Mouse (Mus musculus): Measurements from ENCODE around the gene Pheta2. TPM values are rescaled to one million over a fixed set of nuclear protein-coding genes. Genes with fewer than 3 reads are reported as not detected.
A peak's percentile ranks its signal among the peaks of the same experiment; 100 is the strongest.

Pheta2 gene
- polyA plus RNA-seq, 1 experiment from 2014 or later = 1.8 TPM

DNA sequence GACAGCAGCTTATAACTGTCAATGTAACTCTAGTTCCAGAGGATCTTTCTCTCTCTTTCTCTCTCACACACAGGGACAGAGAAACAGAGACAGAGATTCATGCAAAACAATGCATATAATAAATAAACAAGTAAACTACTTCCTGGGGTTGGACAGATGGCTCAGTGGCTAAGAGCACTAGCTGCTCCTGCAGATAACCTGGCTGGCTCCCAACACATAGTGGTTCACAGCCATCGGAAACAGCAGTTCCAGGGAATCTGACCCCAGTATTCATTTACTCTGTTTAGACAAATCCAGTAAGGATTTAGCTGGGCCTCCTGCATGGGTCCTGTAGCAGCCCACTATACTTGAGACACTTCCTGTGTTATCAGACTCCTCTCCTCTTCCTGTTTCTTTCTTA, 19.1 kb upstream of the Pheta2 start:
- DNase-seq (ENCODE audit: low spot score) = no peak
- ATAC-seq (ENCODE audit: low FRiP score) = no peak
- H3K27me3 ChIP-seq (ENCODE audit: control insufficient read depth, insufficient read depth, low read length) = no peaks in the 10 kb centered on the region
- H3K4me2 ChIP-seq (replicated peaks) = no peak overlapping the region
- H3K4me1 ChIP-seq (replicated peaks; ENCODE audit: control insufficient read depth, insufficient read depth, low read length) = no peaks in the 10 kb centered on the region
- no peaks in the 10 kb centered on the region for H3K9me3 ChIP-seq (ENCODE audit: control insufficient read depth, low read length)
- no peak overlapping the region for H3K27ac ChIP-seq
- H3K36me3 ChIP-seq (replicated peaks; ENCODE audit: control insufficient read depth, insufficient read depth) = no peaks in the 10 kb centered on the region
- 80% methylated on average over 1 of the region's 1 CpGs for WGBS
- H3K9ac ChIP-seq = no peak overlapping the region
- H3K4me3 ChIP-seq (replicated peaks; ENCODE audit: low read length) = no peak overlapping the region

DNA sequence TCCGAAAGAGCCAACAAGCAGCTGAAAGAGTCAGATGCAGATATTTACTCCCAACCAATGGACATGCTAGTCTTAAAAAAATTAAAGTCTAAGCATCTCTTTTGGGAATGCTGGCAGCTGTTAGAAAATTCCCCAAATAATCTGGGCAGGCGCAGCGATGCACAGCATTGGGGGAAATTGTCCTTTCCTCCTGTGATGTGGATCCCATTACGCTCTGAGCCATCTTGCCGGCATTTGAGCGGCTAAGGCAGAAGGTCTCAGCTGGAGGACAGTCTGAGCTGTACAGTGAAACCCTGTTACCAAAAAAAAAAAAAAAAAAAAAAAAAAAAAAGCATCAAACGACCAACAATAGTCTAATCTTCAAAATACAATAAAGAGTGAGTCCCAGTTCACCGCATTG, 16.5 kb upstream of the Pheta2 start:
- H3K4me2 ChIP-seq (replicated peaks) = no peak overlapping the region
- no peaks in the 10 kb centered on the region for H3K4me1 ChIP-seq (replicated peaks; ENCODE audit: control insufficient read depth, insufficient read depth, low read length)
- H3K27me3 ChIP-seq (ENCODE audit: control insufficient read depth, insufficient read depth, low read length) = no peaks in the 10 kb centered on the region
- H3K9me3 ChIP-seq (ENCODE audit: control insufficient read depth, low read length) = no peaks in the 10 kb centered on the region
- H3K36me3 ChIP-seq (replicated peaks; ENCODE audit: control insufficient read depth, insufficient read depth) = no peaks in the 10 kb centered on the region
- no peak overlapping the region for H3K9ac ChIP-seq
- H3K27ac ChIP-seq = no peak overlapping the region
- WGBS = 74% methylated on average over 8 of the region's 8 CpGs
- DNase-seq (ENCODE audit: low spot score) (no peak), ATAC-seq (ENCODE audit: low FRiP score) (no peak)
- H3K4me3 ChIP-seq (replicated peaks; ENCODE audit: low read length) = no peak overlapping the region

DNA sequence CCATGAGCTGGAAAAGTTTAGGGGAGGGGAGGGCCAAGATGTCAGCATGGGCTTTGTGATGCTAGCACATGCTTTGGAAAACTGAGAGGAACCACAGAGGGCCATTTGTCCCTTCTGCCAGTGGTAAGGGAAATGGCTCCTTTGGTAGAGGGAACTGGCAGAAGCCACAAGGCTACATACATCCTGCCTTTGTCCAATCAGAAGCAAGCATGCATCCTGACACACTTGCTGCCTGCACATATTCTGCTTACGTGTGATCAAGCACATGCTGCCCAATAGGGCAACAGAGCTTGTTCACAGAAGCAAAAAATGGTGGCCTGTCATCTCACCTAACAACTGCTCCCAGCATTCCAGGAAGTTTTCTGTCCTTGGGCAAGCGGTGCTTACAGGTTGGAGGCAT, 13.4 kb upstream of the Pheta2 start:
- Histone ChIP-seq H3K9ac (no peak overlapping the region), H3K4me1 (replicated peaks; ENCODE audit: control insufficient read depth, insufficient read depth, low read length) (no peaks in the 10 kb centered on the region), H3K4me2 (replicated peaks) (no peak overlapping the region), H3K27ac (no peak overlapping the region), H3K36me3 (replicated peaks; ENCODE audit: control insufficient read depth, insufficient read depth) (peaks cover 5% of the 10 kb centered on the region), H3K27me3 (ENCODE audit: control insufficient read depth, insufficient read depth, low read length) (no peaks in the 10 kb centered on the region), H3K4me3 (replicated peaks; ENCODE audit: low read length) (no peak overlapping the region), H3K9me3 (ENCODE audit: control insufficient read depth, low read length) (no peaks in the 10 kb centered on the region)
- ATAC-seq (ENCODE audit: low FRiP score) (no peak), DNase-seq (ENCODE audit: low spot score) (no peak)
- whole genome bisulfite sequencing = 71% methylated on average over 2 of the region's 2 CpGs

DNA sequence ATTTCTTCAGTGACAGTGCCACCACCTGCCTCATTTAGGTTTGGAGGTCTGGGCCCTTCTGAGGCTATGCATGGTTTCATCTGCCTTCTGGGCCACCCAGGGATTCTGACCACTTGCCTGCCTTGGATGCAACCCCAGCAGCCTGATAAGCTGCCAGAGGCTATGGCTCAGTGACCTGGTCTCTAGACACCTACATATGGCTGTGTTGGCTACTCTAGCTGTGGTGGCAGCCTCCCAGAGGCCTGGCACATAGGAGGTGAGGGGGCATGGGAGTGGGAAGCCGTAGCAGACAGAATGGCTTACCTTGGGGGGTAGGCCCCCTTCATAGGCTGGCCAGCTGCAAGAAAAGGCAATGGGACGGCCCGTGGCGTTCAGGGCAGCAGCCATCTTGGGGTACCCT, 3.5 kb upstream of the Pheta2 start:
- ATAC-seq (ENCODE audit: low FRiP score) (no peak), DNase-seq (ENCODE audit: low spot score) (no peak)
- no peak overlapping the region for H3K9ac ChIP-seq
- no peak overlapping the region for H3K27ac ChIP-seq
- H3K4me2 ChIP-seq (replicated peaks) = no peak overlapping the region
- H3K4me1 ChIP-seq (replicated peaks; ENCODE audit: control insufficient read depth, insufficient read depth, low read length) = peaks cover 11% of the 10 kb centered on the region
- 96% methylated on average over 4 of the region's 4 CpGs for WGBS
- H3K9me3 ChIP-seq (ENCODE audit: control insufficient read depth, low read length) = no peaks in the 10 kb centered on the region
- peaks cover 7% of the 10 kb centered on the region for H3K27me3 ChIP-seq (ENCODE audit: control insufficient read depth, insufficient read depth, low read length)
- no peak overlapping the region for H3K4me3 ChIP-seq (replicated peaks; ENCODE audit: low read length)
- H3K36me3 ChIP-seq (replicated peaks; ENCODE audit: control insufficient read depth, insufficient read depth) = peaks cover 16% of the 10 kb centered on the region

DNA sequence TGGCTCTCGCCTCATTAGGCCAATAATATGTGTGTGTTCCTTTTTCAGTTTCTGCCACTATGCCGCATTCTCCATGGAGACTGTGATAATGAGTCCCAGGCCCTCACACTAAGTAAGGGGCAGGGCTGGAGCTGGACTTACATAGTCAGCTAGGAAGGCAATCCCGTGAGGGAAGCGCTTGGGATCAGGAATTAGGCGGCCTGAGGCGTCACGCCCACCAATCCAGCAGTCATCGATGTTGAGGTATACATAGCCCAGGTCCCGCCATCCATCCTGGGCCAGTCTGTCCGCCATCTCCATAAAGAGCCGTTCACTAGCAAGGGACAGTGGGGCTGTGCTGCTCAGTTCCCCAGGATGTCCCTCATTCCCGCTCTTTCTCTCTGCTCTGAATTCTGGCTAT, 2.1 kb upstream of the Pheta2 start:
- no peak for ATAC-seq (ENCODE audit: low FRiP score)
- Histone ChIP-seq H3K36me3 (replicated peaks; ENCODE audit: control insufficient read depth, insufficient read depth) (peaks cover 16% of the 10 kb centered on the region), H3K27me3 (ENCODE audit: control insufficient read depth, insufficient read depth, low read length) (peaks cover 18% of the 10 kb centered on the region), H3K27ac (no peak overlapping the region), H3K9me3 (ENCODE audit: control insufficient read depth, low read length) (no peaks in the 10 kb centered on the region), H3K4me3 (replicated peaks; ENCODE audit: low read length) (no peak overlapping the region), H3K4me2 (replicated peaks) (no peak overlapping the region), H3K4me1 (replicated peaks; ENCODE audit: control insufficient read depth, insufficient read depth, low read length) (peaks cover 14% of the 10 kb centered on the region), H3K9ac (no peak overlapping the region)
- WGBS = 60% methylated on average over 12 of the region's 12 CpGs
- DNase-seq (ENCODE audit: low spot score) = no peak

DNA sequence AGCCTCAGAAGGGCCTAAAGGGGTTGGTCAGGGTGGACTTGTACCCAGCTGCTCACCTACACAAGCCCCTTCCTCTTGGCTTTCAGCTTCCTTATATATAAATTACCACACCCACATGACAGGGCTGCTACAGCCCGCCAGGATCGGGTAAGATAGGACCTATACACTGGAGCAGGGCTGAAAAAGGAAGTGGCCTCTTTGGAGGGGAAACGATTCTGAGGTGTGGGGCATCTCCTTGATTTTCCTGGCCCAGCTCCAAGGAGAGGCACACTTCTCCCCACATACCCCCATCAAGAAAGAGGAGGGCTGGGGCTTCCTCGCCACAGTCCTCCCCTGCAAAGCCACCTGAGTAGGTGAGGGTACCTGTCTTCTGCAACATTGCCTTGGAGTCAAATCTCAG, 867 bp upstream of the Pheta2 start:
- no peaks in the 10 kb centered on the region for H3K9me3 ChIP-seq (ENCODE audit: control insufficient read depth, low read length)
- 55% methylated on average over 4 of the region's 4 CpGs for WGBS
- peak overlapping the region; percentile 71 for H3K4me2 ChIP-seq (replicated peaks)
- ATAC-seq (ENCODE audit: low FRiP score) (no peak), DNase-seq (ENCODE audit: low spot score) (no peak)
- peaks cover 16% of the 10 kb centered on the region for H3K36me3 ChIP-seq (replicated peaks; ENCODE audit: control insufficient read depth, insufficient read depth)
- no peak overlapping the region for H3K27ac ChIP-seq
- peaks cover 18% of the 10 kb centered on the region for H3K27me3 ChIP-seq (ENCODE audit: control insufficient read depth, insufficient read depth, low read length)
- peak overlapping the region; percentile 59 for H3K4me3 ChIP-seq (replicated peaks; ENCODE audit: low read length)
- peaks cover 14% of the 10 kb centered on the region for H3K4me1 ChIP-seq (replicated peaks; ENCODE audit: control insufficient read depth, insufficient read depth, low read length)
- peak overlapping the region; percentile 64 for H3K9ac ChIP-seq

DNA sequence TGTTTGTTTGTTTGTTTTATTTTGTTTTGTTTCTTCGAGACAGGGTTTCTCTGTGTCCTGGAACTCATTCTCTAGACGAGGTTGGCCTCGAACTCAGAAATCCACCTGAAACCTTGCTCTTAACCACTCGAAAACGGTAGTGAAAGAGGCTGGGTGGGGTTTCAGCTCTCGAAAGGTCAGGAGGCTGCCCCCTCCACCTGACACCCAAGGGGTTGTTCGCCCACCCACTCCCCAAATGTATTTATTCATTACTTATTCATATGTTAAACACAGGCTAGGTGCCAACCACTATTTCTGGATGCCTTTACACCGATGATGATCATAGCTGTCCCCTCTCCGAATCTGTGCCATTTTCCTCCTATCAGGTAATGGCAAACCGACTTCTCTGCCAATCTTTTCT, 408 bp downstream of the Pheta2 start:
- Histone ChIP-seq H3K9me3 (ENCODE audit: control insufficient read depth, low read length) (no peaks in the 10 kb centered on the region), H3K36me3 (replicated peaks; ENCODE audit: control insufficient read depth, insufficient read depth) (peaks cover 16% of the 10 kb centered on the region), H3K9ac (peak overlapping the region; percentile 64), H3K4me1 (replicated peaks; ENCODE audit: control insufficient read depth, insufficient read depth, low read length) (peaks cover 14% of the 10 kb centered on the region), H3K27ac (no peak overlapping the region), H3K27me3 (ENCODE audit: control insufficient read depth, insufficient read depth, low read length) (peaks cover 18% of the 10 kb centered on the region), H3K4me2 (replicated peaks) (peak overlapping the region; percentile 71), H3K4me3 (replicated peaks; ENCODE audit: low read length) (peak overlapping the region; percentile 59)
- DNase-seq (ENCODE audit: low spot score) = no peak
- WGBS = 58% methylated on average over 10 of the region's 10 CpGs
- no peak for ATAC-seq (ENCODE audit: low FRiP score)

DNA sequence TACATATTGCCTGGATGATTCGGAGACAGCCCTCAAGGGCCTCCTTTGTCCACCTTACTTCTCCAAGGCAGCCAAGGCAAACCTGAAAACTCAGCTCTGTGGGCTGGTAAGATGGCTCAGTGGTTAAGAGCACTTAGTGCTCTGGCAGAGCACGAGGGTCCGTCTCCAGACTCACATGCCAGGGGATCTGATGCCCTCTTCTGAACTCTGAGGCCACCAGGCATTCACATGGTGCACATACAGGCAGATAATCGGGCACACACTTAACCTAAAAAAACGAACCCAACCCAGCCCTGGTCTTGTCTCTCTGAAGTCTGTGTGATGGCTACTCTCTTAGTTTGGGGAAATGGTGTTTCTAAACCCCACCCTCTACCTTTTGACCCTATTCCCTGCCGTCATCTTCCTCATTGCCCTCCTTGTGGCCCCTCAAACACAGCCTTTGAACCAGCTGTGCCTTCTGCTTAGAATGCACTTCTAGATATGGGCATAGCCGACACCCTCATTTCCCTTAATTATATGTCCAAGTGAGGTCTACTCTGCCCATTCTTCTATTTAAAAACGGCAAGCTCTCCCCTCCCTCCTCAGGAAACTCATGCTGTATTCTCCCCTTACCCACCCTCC, 1.0 kb downstream of the Pheta2 start:
- peak overlapping the region; percentile 71; the same call in 1 of the 2 replicates for H3K4me2 ChIP-seq (replicated peaks)
- H3K4me1 ChIP-seq (replicated peaks; ENCODE audit: control insufficient read depth, insufficient read depth, low read length) = peaks cover 14% of the 10 kb centered on the region
- WGBS = 81% methylated on average over 8 of the region's 8 CpGs
- H3K27me3 ChIP-seq (ENCODE audit: control insufficient read depth, insufficient read depth, low read length) = peaks cover 18% of the 10 kb centered on the region
- ATAC-seq (ENCODE audit: low FRiP score) = no peak
- no peaks in the 10 kb centered on the region for H3K9me3 ChIP-seq (ENCODE audit: control insufficient read depth, low read length)
- DNase-seq (ENCODE audit: low spot score) = no peak
- no peak overlapping the region for H3K27ac ChIP-seq
- no peak overlapping the region for H3K9ac ChIP-seq
- H3K4me3 ChIP-seq (replicated peaks; ENCODE audit: low read length) = no peak overlapping the region
- peaks cover 11% of the 10 kb centered on the region for H3K36me3 ChIP-seq (replicated peaks; ENCODE audit: control insufficient read depth, insufficient read depth)

DNA sequence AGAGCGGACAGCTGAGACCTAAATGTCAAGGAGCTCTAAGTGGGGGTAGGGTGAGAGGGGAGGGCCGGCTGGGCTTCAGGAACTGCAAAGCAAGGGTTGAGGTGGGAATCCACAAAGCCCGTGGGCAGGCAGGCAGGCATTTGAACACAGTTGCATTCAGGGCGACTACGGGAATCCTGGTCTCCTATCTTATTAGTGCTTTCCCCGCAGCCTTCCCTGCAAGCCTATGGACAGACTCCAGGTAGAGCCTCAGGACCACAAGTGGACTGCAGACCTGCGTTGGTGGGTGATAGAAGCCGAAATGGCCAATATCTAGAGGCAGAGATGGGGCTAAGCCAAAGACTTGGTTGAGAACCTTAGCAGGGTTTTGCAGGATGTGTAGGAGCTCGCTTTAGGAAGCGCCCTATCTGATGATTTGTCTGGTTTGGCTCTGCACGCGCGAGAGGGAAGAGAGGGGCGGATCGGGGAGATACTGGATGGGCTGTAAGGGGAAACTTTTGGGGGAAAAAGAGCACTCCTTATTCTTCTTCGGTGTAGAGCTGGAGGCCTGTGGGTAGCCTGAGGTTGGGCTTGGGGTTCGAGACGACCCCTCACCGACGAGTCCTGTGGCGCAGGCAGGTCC, 1.8 kb downstream of the Pheta2 start:
- 47% methylated on average over 21 of the region's 21 CpGs for WGBS
- Histone ChIP-seq H3K36me3 (replicated peaks; ENCODE audit: control insufficient read depth, insufficient read depth) (peaks cover 3% of the 10 kb centered on the region; the same call in 1 of the 2 replicates), H3K9ac (peak overlapping the region; percentile 50), H3K4me2 (replicated peaks) (peak overlapping the region; percentile 51), H3K27me3 (ENCODE audit: control insufficient read depth, insufficient read depth, low read length) (peaks cover 18% of the 10 kb centered on the region), H3K4me3 (replicated peaks; ENCODE audit: low read length) (peak overlapping the region; percentile 24), H3K9me3 (ENCODE audit: control insufficient read depth, low read length) (no peaks in the 10 kb centered on the region), H3K4me1 (replicated peaks; ENCODE audit: control insufficient read depth, insufficient read depth, low read length) (peaks cover 14% of the 10 kb centered on the region), H3K27ac (no peak overlapping the region)
- DNase-seq (ENCODE audit: low spot score) = no peak
- no peak for ATAC-seq (ENCODE audit: low FRiP score)
